Mouse (Mus musculus) neural tube, embryonic 12.5 days (tissue): Measurements from ENCODE around the gene Fgr. TPM values are rescaled to one million over a fixed set of nuclear protein-coding genes. Genes with fewer than 3 reads are reported as not detected.
"Not testable (repeated sequence)": the region's sequence is repeated elsewhere in the genome, so short reads cannot be mapped to it uniquely, and the experiment has no call there.

ENCODE experiments used
- ATAC-seq: fragments of 200-750 bp; cut with Nextera tagmentation; 2 replicates; pipeline ENCODE4 v1.8.0; 2017; ENCODE audit warnings: low read depth, mild to moderate bottlenecking, moderate TSS enrichment, moderate library complexity; ENCODE audit not compliant: low FRiP score
- H3K27ac ChIP-seq: fragments of 300-500 bp; sonication (generic); 2 replicates; pipeline ENCODE4 v1.5.1; 2016
- H3K27me3 ChIP-seq: fragments of 300-500 bp; sonication (generic); replicated peaks from 2 replicates; pipeline ENCODE4 v1.6.1; 2016; ENCODE audit warnings: mild to moderate bottlenecking
- H3K36me3 ChIP-seq: fragments of 300-500 bp; sonication (generic); 2 replicates; pipeline ENCODE4 v1.6.1; 2016; ENCODE audit warnings: mild to moderate bottlenecking
- H3K4me1 ChIP-seq: fragments of 300-500 bp; sonication (generic); 2 replicates; pipeline ENCODE4 v1.6.1; 2016
- H3K4me2 ChIP-seq: fragments of 300-500 bp; sonication (generic); replicated peaks from 2 replicates; pipeline ENCODE4 v1.6.1; 2016; ENCODE audit warnings: mild to moderate bottlenecking
- H3K4me3 ChIP-seq: fragments of 300-500 bp; sonication (generic); 2 replicates; pipeline ENCODE4 v1.5.1; 2016
- H3K9ac ChIP-seq: fragments of 300-500 bp; sonication (generic); 2 replicates; pipeline ENCODE4 v1.6.1; 2016; ENCODE audit warnings: mild to moderate bottlenecking
- H3K9me3 ChIP-seq: fragments of 300-500 bp; sonication (generic); 2 replicates; pipeline ENCODE4 v1.6.1; 2016; ENCODE audit warnings: mild to moderate bottlenecking
- WGBS: fragments of 180-500 bp; shearing (Covaris S2); methylation state at CpG from one replicate; pipeline ENCODE4 v1.1.7; 2016; 5-methylcytosine and 5-hydroxymethylcytosine counted together
- polyA plus RNA-seq: library from polyadenylated mRNA; unstranded; fragments of >200 nt; fragmentation: Nextera tagmentation; extraction: Ambion mirVana; gene quantifications from 2 replicates; pipeline ENCODE4 v1.2.1, GENCODE M21; 2016

The Fgr gene
- 0.22 and 0.28 TPM in 2 replicates for polyA plus RNA-seq

GRCm38 (mm10) chr4:132973814-132974398 is at the start of gene Fgr:
Fgr (plus strand) TSS chr4:132974095.
- Histone ChIP-seq H3K4me3 (no peak within 1 kb of the TSS; the same call in 1 of the 2 replicates), H3K4me2 (peak within 1 kb of the TSS; percentile 49), H3K9me3 (no peaks in the 10 kb centered on the region), H3K27me3 (peaks cover 44% of the 10 kb centered on the region), H3K27ac (no peak within 1 kb of the TSS), H3K9ac (no peak within 1 kb of the TSS), H3K36me3 (no peaks in the 10 kb centered on the region), H3K4me1 (peaks cover 26% of the 10 kb centered on the region; the same call in 1 of the 2 replicates)
- ATAC-seq = no peak
- WGBS = 7% methylated on average over 21 of the region's 21 CpGs

- H3K4me3 ChIP-seq, H3K27me3 ChIP-seq, H3K9ac ChIP-seq, ATAC-seq, H3K4me2 ChIP-seq, H3K4me1 ChIP-seq, H3K9me3 ChIP-seq, H3K36me3 ChIP-seq, H3K27ac ChIP-seq: not testable (repeated sequence)
- 71% methylated on average over 2 of the region's 2 CpGs for whole genome bisulfite sequencing
These were observed 47.4 kb upstream of the Fgr start for GRCm38 (mm10) chr4:132926520-132926919.

GRCm38 (mm10) chr4:132930784-132931183 is 43.1 kb upstream of the Fgr start:
- no peaks in the 10 kb centered on the region for H3K9me3 ChIP-seq
- no peak for ATAC-seq
- 8% methylated on average over 8 of the region's 8 CpGs for WGBS
- peaks cover 4% of the 10 kb centered on the region for H3K4me1 ChIP-seq
- no peaks in the 10 kb centered on the region for H3K27me3 ChIP-seq
- no peak overlapping the region for H3K9ac ChIP-seq
- H3K4me3 ChIP-seq = no peak overlapping the region
- no peak overlapping the region for H3K27ac ChIP-seq
- no peaks in the 10 kb centered on the region for H3K36me3 ChIP-seq
- no peak overlapping the region for H3K4me2 ChIP-seq

DNA sequence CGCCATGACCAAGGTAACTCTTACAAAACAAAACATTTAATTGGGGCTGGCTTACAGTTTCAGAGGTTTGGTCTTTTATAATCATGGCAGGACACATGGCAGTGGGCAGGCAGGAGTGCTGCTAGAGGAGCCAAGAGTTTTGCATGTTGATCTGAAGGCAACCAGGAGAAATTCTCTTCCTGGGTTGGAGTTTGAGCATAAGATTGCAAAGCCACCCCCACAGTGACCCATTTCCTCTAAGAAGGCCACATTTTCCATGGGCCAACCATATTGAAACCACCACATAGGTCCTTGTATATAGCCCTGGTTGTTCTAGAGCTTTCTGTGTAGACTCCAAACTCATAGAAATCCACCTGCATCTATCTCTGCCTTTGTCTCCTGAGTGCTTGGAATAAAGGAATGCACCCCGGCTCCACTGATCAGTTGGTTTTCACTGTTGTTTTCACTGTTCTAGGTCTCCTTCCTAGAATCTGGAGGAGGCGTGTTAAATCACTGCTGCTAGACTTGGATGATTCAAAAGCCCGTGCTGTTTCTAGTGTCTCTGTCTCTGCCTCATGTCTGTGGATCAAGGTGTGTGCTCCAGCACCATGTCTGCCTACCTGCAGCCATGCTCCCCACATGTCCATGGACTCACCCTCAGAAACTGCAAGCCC is 41.0 kb upstream of the Fgr start:
- no peak overlapping the region for H3K9ac ChIP-seq
- no peak for ATAC-seq
- no peaks in the 10 kb centered on the region for H3K27me3 ChIP-seq
- H3K27ac ChIP-seq = no peak overlapping the region
- no peaks in the 10 kb centered on the region for H3K36me3 ChIP-seq
- H3K4me1 ChIP-seq = peaks cover 4% of the 10 kb centered on the region
- no peak overlapping the region for H3K4me3 ChIP-seq
- no peak overlapping the region for H3K4me2 ChIP-seq
- H3K9me3 ChIP-seq = no peaks in the 10 kb centered on the region
- 79% methylated on average over 4 of the region's 4 CpGs for WGBS

DNA sequence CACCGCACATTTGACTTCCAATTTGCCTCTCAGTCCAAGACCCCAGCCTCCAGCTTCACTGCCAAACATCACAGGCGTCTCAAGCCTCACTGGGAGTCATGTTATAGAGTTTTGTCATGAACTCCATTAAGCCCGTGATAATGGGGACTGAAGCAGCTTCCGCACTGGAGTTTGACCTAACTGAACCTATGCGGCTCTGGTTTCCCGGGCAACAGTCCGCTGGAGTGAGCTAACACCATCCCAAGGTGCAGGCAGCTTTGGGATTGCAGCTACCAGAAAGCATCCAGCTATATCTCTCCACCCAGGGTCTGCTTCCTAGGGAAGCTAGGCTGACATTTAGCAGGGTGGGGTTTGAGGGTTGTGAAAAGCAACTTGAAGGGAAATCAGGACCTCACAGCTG is 39.3 kb upstream of the Fgr start:
- no peaks in the 10 kb centered on the region for H3K27me3 ChIP-seq
- H3K9me3 ChIP-seq = no peaks in the 10 kb centered on the region
- ATAC-seq = no peak
- H3K4me3 ChIP-seq = no peak overlapping the region
- H3K27ac ChIP-seq = no peak overlapping the region
- no peak overlapping the region for H3K4me2 ChIP-seq
- H3K36me3 ChIP-seq = no peaks in the 10 kb centered on the region
- H3K9ac ChIP-seq = no peak overlapping the region
- H3K4me1 ChIP-seq = peaks cover 8% of the 10 kb centered on the region
- WGBS = 30% methylated on average over 7 of the region's 7 CpGs

DNA sequence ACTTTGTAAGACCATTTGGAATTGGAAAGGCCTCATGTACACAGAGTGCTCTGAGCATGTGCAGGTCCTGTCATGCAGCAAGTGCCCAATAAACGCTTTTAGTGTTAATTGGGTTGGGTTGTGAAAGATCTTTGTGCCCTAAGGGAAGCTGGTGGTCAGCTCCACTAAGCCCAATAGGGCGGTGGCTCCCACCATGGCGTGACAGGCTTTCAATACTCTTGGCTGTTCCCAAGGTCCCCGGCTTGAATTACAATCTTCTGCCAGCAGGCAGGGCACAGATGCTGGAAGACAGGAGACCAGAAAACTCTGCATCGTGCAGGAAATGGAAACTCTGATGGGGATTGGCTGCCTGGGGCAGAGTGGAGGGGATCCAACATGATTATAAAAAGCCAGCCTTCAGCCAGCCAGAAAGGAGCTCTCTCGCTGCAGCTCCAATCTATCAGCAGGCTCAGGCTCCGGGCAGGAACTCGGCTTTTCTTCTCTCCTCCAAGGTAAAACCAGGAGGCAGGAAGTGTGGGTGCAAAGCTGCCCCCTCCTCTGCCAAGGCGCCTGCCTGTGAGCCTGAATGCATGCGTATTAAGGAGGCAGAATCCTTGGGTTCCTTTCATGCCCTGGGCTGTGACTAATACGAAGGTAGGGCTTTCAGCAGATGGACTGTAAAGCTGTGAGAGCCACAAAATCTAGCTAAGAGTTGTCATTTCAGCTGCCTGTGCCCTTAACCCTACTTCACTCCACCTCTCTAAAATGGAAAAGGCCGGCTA is 35.5 kb upstream of the Fgr start:
- WGBS = 48% methylated on average over 12 of the region's 12 CpGs
- Histone ChIP-seq H3K4me1 (peaks cover 8% of the 10 kb centered on the region), H3K4me3 (no peak overlapping the region), H3K27ac (peak overlapping the region; percentile 6; the same call in 1 of the 2 replicates), H3K27me3 (no peaks in the 10 kb centered on the region; the same call in 1 of the 2 replicates), H3K36me3 (no peaks in the 10 kb centered on the region), H3K4me2 (peak overlapping the region; percentile 14; the same call in 1 of the 2 replicates), H3K9me3 (no peaks in the 10 kb centered on the region), H3K9ac (no peak overlapping the region)
- no peak for ATAC-seq

GRCm38 (mm10) chr4:132939421-132940127 is 34.3 kb upstream of the Fgr start:
- H3K4me3 ChIP-seq = no peak overlapping the region
- H3K4me2 ChIP-seq = no peak overlapping the region
- no peaks in the 10 kb centered on the region for H3K36me3 ChIP-seq
- WGBS = 25% methylated on average over 22 of the region's 22 CpGs
- H3K4me1 ChIP-seq = peaks cover 7% of the 10 kb centered on the region
- no peak for ATAC-seq
- no peaks in the 10 kb centered on the region; the same call in 1 of the 2 replicates for H3K27me3 ChIP-seq
- H3K9me3 ChIP-seq = no peaks in the 10 kb centered on the region
- no peak overlapping the region for H3K9ac ChIP-seq
- no peak overlapping the region for H3K27ac ChIP-seq

DNA sequence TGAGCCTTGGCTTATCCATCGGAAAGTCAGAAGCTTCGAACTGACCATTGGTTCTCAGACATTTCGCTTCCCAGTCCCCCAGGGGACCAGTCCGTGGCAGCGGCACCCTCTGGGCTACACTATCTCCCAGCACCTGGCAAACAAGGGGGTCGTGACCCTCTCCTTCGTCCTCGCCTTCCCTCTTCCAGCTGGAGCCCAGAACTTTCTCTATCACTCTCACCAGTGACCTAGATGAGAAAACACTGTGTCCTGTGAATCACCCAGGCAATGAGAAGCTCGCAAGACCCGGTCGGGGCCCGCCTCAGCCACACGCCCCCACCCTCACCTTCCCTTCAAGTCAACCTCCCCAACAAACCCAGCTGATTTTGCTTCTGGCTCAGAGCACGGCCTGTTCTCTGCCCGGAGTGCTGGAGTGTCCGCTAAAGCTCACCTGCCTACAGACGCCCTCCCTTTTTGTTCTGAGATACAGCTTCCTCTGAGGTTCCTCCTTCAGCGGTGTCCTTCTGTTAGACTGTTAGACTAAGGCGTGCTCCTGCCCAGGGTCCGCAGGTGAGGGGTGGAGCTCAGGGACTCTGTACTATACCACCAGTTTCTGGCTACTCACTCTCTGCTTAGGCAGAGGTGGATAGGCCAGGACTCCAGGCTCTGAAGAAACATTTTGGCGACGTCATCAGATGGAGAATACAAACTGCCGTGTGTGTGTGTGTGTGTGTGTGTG is 32.7 kb upstream of the Fgr start:
- no peak overlapping the region for H3K27ac ChIP-seq
- H3K36me3 ChIP-seq = no peaks in the 10 kb centered on the region
- no peak for ATAC-seq
- H3K4me2 ChIP-seq = no peak overlapping the region
- H3K4me3 ChIP-seq = no peak overlapping the region
- no peaks in the 10 kb centered on the region for H3K9me3 ChIP-seq
- no peak overlapping the region for H3K9ac ChIP-seq
- WGBS = 60% methylated on average over 23 of the region's 23 CpGs
- H3K4me1 ChIP-seq = peaks cover 10% of the 10 kb centered on the region
- no peaks in the 10 kb centered on the region; the same call in 1 of the 2 replicates for H3K27me3 ChIP-seq

- ATAC-seq = no peak
- Histone ChIP-seq H3K4me1 (peaks cover 20% of the 10 kb centered on the region), H3K9ac (no peak overlapping the region), H3K9me3 (no peaks in the 10 kb centered on the region), H3K4me3 (no peak overlapping the region), H3K36me3 (no peaks in the 10 kb centered on the region), H3K4me2 (no peak overlapping the region), H3K27me3 (no peaks in the 10 kb centered on the region; the same call in 1 of the 2 replicates), H3K27ac (no peak overlapping the region)
- 61% methylated on average over 8 of the region's 8 CpGs for WGBS
These were observed 30.8 kb upstream of the Fgr start for GRCm38 (mm10) chr4:132943088-132943487.

DNA sequence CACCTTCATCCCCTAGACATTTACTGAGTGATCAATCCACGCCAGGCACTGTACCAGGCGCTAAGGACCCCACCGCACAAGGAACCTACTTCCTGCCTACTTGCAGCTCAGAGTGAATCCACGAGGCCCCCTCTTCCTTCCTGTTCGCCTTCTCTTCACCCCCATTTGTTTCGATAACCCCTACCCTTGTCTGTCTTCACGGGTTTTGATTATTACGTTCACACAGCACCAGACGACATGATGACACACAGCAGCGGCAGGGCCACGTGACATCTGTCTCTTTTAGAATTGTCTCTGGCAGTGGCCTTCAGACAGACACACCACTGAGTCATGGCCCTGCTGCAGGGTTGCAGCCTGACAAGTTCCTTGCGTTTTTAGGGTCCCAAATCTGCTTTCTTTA is 29.8 kb upstream of the Fgr start:
- Histone ChIP-seq H3K4me2 (no peak overlapping the region), H3K36me3 (no peaks in the 10 kb centered on the region), H3K27ac (no peak overlapping the region), H3K9ac (no peak overlapping the region), H3K27me3 (no peaks in the 10 kb centered on the region; the same call in 1 of the 2 replicates), H3K9me3 (no peaks in the 10 kb centered on the region), H3K4me1 (peaks cover 15% of the 10 kb centered on the region), H3K4me3 (no peak overlapping the region)
- ATAC-seq = no peak
- 82% methylated on average over 12 of the region's 12 CpGs for WGBS

DNA sequence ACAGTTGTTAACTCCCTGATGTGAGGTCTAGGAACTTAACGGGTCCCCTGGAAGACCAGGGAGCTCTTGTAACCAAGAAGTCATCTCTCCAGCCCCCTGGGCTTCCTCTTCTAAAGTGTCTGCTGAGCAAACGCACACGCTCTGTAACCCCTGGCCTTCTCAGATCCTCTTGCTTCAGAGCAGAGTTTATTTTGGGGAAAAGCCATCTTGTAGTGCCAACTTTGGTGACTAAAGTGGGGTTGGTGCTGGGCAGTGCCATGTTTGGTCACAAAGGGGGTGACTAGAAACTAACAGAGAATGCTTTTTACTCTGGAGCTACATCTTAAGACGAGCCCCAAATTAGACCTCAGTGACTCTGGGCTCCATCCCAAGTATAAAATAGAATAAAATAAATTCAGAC is 29.1 kb upstream of the Fgr start:
- H3K27me3 ChIP-seq = no peaks in the 10 kb centered on the region; the same call in 1 of the 2 replicates
- WGBS = 81% methylated on average over 4 of the region's 4 CpGs

More for the DNA sequence above, 29.1 kb upstream of the Fgr start:
- Histone ChIP-seq H3K9me3 (no peaks in the 10 kb centered on the region), H3K27ac (no peak overlapping the region), H3K4me3 (no peak overlapping the region), H3K4me2 (no peak overlapping the region), H3K9ac (no peak overlapping the region), H3K36me3 (no peaks in the 10 kb centered on the region), H3K4me1 (peaks cover 15% of the 10 kb centered on the region)
- no peak for ATAC-seq
